Mouse (Mus musculus): ENCODE data around the gene B4galt3. TPM values are rescaled to one million over a fixed set of nuclear protein-coding genes. Genes with fewer than 3 reads are reported as not detected.
A peak's percentile ranks its signal among the peaks of the same experiment; 100 is the strongest.

B4galt3 gene
- total and polyA plus RNA-seq, 3 experiments, result 16.8 to 33.1 TPM; not detected in 1

DNA sequence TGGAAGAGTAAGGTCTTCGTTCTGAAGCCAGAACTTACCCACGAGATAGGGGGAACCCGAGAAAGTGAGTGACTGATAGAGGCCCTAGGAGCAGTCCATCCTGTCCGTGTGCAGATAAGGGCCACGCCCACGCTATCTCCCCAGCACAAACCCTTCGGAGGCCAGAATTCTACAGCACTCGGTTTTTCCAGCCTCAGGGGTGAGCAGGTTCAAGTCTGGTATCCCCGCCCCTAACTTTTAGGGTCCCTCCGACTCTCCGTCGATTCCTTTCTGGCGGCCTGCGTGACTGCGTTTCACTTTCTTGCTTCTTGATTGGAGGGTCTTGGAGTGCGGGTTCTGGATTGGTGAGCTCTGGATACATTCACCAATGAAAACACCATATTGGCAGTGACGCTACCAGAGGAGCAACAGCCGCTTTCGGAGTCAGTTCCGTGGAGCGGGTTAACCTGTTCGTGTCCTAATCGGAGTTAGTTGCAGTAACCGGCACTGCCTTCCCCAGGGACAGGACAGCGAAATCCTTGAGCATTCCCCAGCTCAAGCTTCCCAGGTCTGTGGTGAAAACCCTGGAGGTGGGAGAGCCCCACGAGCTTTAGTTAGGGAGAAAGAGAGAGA is 10.9 kb downstream of the B4galt3 start, which contains the start of gene Ppox (continued):
- peak; percentile 92 to 96 for TF ChIP-seq EP300 (IDR thresholded peaks at IDR 0.05; ENCODE audit: low read depth in 1 of 2, low read length in 2 of 2)
- TF ChIP-seq POLR2AphosphoS5 (IDR thresholded peaks at IDR 0.05; ENCODE audit: borderline replicate concordance, low read depth, low read length), result no peak
- TF ChIP-seq ZNF384 (IDR thresholded peaks at IDR 0.05; ENCODE audit: low read depth, low read length), result no peak
- no peak for TF ChIP-seq UBTF (IDR thresholded peaks at IDR 0.05; ENCODE audit: borderline replicate concordance, insufficient read depth, low read depth, low read length)
- no peak for TF ChIP-seq ZKSCAN1 (IDR thresholded peaks at IDR 0.05; ENCODE audit: low read depth, low read length)
- no peak for TF ChIP-seq SMC3 (IDR thresholded peaks at IDR 0.05; ENCODE audit: low read depth, low read length)
- TF ChIP-seq TAL1 (IDR thresholded peaks at IDR 0.05; ENCODE audit: low read length), result peak; percentile 95
- TF ChIP-seq USF2 (IDR thresholded peaks at IDR 0.05; ENCODE audit: borderline replicate concordance in 1 of 2, insufficient read depth in 1 of 2, low read depth in 1 of 2, low read length in 2 of 2), result no peak
- no peak for TF ChIP-seq ZC3H11A (IDR thresholded peaks at IDR 0.05; ENCODE audit: low read depth, low read length)
- peak; percentile 79 for TF ChIP-seq MYB (IDR thresholded peaks at IDR 0.05; ENCODE audit: low read depth, low read length)
- peak; percentile 29 to 82; a peak in 2 of 4 replicates for TF ChIP-seq POLR2A (IDR thresholded peaks at IDR 0.05; ENCODE audit: control insufficient read depth in 1 of 2, insufficient read depth in 1 of 2, low read depth in 1 of 2, low read length in 2 of 2, poor library complexity in 1 of 2)
- TF ChIP-seq BHLHE40 (IDR thresholded peaks at IDR 0.05; ENCODE audit: borderline replicate concordance, low read depth, low read length), result no peak; the same call in 1 of the 2 replicates
- no peak; the same call in 1 of the 2 replicates for TF ChIP-seq MAFK (IDR thresholded peaks at IDR 0.05; ENCODE audit: borderline replicate concordance, low read depth, low read length)
- TF ChIP-seq NRF1 (IDR thresholded peaks at IDR 0.05; ENCODE audit: insufficient read depth, low read depth, low read length, poor library complexity, severe bottlenecking), result peak; percentile 36; the same call in 1 of the 2 replicates
- TF ChIP-seq SIN3A (IDR thresholded peaks at IDR 0.05; ENCODE audit: low read length), result peak; percentile 98
- TF ChIP-seq MAX (IDR thresholded peaks at IDR 0.05; ENCODE audit: low read length), result peak; percentile 74

DNA sequence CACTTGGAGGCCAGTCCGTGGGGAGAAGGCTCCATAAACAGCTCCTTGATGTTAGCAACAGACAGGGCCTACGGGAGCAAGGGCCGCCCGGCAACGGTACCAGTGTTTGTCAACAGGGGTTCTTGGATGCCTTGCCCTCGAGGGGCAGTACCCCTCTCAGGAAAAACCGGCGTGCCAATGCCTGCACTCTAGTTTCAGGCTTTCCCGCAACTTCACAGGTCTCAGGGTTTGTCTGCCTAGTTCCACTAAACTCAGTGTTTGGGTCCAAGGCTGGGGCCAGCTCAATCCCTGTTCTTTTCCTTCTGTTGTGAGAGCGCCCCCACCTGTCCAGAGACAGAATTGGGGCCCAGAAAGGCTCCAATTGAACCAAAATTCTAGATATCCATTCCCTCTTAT is 11.4 kb downstream of the B4galt3 start:
- Histone ChIP-seq H3K9ac (ENCODE audit: control insufficient read depth, low read depth, low read length, poor library complexity, severe bottlenecking) (peak overlapping the region; percentile 85), H3K4me3 (ENCODE audit: control insufficient read depth in 1 of 2, insufficient read depth in 1 of 2, low read depth in 2 of 2, low read length in 2 of 2) (peak overlapping the region; percentile 62 to 80), H3K36me3 (ENCODE audit: control insufficient read depth in 1 of 2, insufficient read depth in 2 of 2, low read length in 2 of 2) (peaks cover 0 to 7% of the 10 kb centered on the region in 2 experiments; a peak in 3 of 4 replicates), H3K27me3 (ENCODE audit: control insufficient read depth in 1 of 2, insufficient read depth in 2 of 2, low read length in 2 of 2) (no peaks in the 10 kb centered on the region), H3K9me3 (replicated peaks; ENCODE audit: insufficient read depth, low read length) (no peaks in the 10 kb centered on the region), H3K79me2 (ENCODE audit: control insufficient read depth, insufficient read depth, low read length, poor library complexity) (peaks cover 5% of the 10 kb centered on the region; the same call in 1 of the 2 replicates), H3K27ac (ENCODE audit: control insufficient read depth, low read depth, low read length) (peak overlapping the region; percentile 93), H3K4me1 (ENCODE audit: control insufficient read depth in 1 of 2, insufficient read depth in 2 of 2, low read length in 2 of 2) (peaks cover 0 to 10% of the 10 kb centered on the region in 2 experiments; a peak in 1 of 4 replicates)
- DNase-seq (ENCODE audit: low read depth, low spot score), result peak; percentile 89
- TF ChIP-seq ZMIZ1 (IDR thresholded peaks at IDR 0.05; ENCODE audit: low read depth, low read length), result 0 out of 2 replicates have a peak, but pooled peaks have one; percentile 44
- TF ChIP-seq ELF1 (IDR thresholded peaks at IDR 0.05; ENCODE audit: low read depth, low read length), result no peak
- TF ChIP-seq EP300 (IDR thresholded peaks at IDR 0.05; ENCODE audit: low read depth in 1 of 2, low read length in 2 of 2), result 0 out of 4 replicates have a peak, but pooled peaks of 1 of the 2 experiments have one; percentile 24
- peak; percentile 69 to 86 (median 76) for TF ChIP-seq CTCF (IDR thresholded peaks at IDR 0.05 in 2 of 3, conservative IDR thresholded peaks at IDR 0.05 in 1 of 3; ENCODE audit: control insufficient read depth in 1 of 3, insufficient read depth in 1 of 3, low read depth in 2 of 3, low read length in 3 of 3, poor library complexity in 1 of 3, severe bottlenecking in 1 of 3)
- TF ChIP-seq SMC3 (IDR thresholded peaks at IDR 0.05; ENCODE audit: low read depth, low read length), result peak; percentile 70
- peak; percentile 80; the same call in 1 of the 2 replicates for TF ChIP-seq CHD1 (IDR thresholded peaks at IDR 0.05; ENCODE audit: low read depth, low read length)
- 0 out of 2 replicates have a peak, but pooled peaks have one; percentile 27 for TF ChIP-seq RCOR1 (IDR thresholded peaks at IDR 0.05; ENCODE audit: low read depth, low read length)
- TF ChIP-seq TBP (IDR thresholded peaks at IDR 0.05; ENCODE audit: low read depth, low read length), result no peak
- no peak for TF ChIP-seq GATA1 (IDR thresholded peaks at IDR 0.05; ENCODE audit: low read depth, low read length)
- no peak for TF ChIP-seq POLR2A (IDR thresholded peaks at IDR 0.05; ENCODE audit: control insufficient read depth in 1 of 2, insufficient read depth in 1 of 2, low read depth in 1 of 2, low read length in 2 of 2, poor library complexity in 1 of 2)
- TF ChIP-seq NELFE (IDR thresholded peaks at IDR 0.05; ENCODE audit: low read depth, low read length), result peak; percentile 11; the same call in 1 of the 2 replicates
- peak; percentile 37 for TF ChIP-seq MAZ (IDR thresholded peaks at IDR 0.05; ENCODE audit: low read depth, low read length)
- TF ChIP-seq MYB (IDR thresholded peaks at IDR 0.05; ENCODE audit: low read depth, low read length), result no peak
- TF ChIP-seq BHLHE40 (IDR thresholded peaks at IDR 0.05; ENCODE audit: borderline replicate concordance, low read depth, low read length), result no peak
- no peak for TF ChIP-seq ZNF384 (IDR thresholded peaks at IDR 0.05; ENCODE audit: low read depth, low read length)
- 0 out of 2 replicates have a peak, but pooled peaks have one; percentile 43 for TF ChIP-seq ZC3H11A (IDR thresholded peaks at IDR 0.05; ENCODE audit: low read depth, low read length)
- peak; percentile 48; the same call in 1 of the 2 replicates for TF ChIP-seq MXI1 (IDR thresholded peaks at IDR 0.05; ENCODE audit: low read depth, low read length)
- no peak for TF ChIP-seq ZKSCAN1 (IDR thresholded peaks at IDR 0.05; ENCODE audit: low read depth, low read length)
- TF ChIP-seq USF2 (IDR thresholded peaks at IDR 0.05; ENCODE audit: borderline replicate concordance in 1 of 2, insufficient read depth in 1 of 2, low read depth in 1 of 2, low read length in 2 of 2), result no peak
- TF ChIP-seq MYC (IDR thresholded peaks at IDR 0.05; ENCODE audit: low read depth, low read length), result no peak
- TF ChIP-seq JUND (IDR thresholded peaks at IDR 0.05; ENCODE audit: low read depth, low read length), result no peak
- no peak for TF ChIP-seq USF1 (IDR thresholded peaks at IDR 0.05; ENCODE audit: low read depth, low read length)
- no peak for TF ChIP-seq MEF2A (IDR thresholded peaks at IDR 0.05; ENCODE audit: extremely low read depth, insufficient replicate concordance, low read depth, low read length, poor library complexity, severe bottlenecking)
